Mouse (Mus musculus): ENCODE data around the gene Arhgap33.

The Arhgap33 gene

DNA sequence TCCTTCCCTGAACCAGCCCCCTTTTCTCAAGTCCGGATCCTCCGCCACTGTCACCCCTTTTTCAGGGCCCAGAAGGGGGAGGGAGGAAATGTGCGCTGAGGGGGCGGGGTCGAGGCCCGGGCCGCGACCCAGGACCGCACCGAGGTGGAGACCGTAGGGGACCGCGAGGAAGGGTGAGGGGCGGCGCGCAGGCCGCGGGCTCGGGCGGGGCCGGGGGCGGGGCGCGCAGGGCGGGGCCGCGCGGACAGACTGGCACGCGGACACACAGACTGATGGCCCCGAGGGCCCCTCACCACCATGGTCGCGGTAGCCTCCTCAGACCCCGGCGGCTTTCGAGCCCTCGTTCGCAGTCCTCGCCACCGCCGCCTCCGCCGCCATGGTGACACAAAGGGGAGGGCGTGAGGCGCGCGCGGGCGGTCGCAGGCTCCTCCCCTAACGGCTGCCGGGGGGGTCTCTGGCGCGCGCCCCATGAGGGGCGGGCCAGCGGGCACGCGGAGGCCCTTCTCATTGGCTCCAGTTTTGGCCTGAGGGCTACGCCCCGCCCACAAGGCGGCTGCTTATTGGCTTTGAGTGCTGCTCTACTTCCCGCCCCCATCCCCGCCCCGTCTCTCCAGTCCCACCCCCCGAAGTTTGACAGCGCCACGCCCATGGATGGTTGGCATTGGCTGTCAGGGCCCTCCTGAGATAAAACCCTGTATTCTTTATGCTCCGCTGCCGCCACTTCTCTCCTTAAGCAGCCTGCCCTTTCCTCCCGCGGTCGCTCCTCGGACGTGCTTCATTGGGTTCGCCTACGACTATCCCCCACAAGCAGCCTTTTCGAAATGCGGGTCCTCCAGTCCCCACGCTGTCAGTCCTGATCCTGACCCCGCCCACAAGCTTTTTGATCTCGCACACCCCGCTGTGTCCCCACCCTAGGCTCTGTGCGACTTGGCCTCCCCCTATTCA, at the start of gene Arhgap33:
Gene Arhgap33 (minus strand): TSS at position 428 of the 945 bp plus-strand sequence.
- peak; percentile 94 for DNase-seq (ENCODE audit: low read depth, low spot score)

DNA sequence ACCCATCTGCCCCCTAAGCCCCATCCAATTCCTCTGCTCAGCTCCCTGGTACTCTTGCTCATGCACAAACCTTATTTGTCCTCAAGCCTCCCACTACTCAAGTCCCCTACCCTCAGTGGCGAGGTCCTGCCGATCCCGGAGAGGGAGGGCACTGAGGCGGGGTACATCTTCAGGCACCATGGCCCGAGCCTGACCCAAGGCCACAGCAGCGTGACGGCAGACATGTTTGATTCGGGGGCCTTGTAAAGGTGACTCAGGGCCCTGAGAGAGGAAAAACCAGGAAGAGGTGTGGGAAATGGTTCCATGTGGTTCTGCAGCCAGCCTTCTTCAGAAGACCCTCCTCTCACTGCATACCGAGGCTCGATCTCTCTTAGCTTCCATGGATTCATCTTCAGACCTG, 49.5 kb upstream of the Arhgap33 start:
- no peak for DNase-seq (ENCODE audit: low read depth, low spot score)

DNA sequence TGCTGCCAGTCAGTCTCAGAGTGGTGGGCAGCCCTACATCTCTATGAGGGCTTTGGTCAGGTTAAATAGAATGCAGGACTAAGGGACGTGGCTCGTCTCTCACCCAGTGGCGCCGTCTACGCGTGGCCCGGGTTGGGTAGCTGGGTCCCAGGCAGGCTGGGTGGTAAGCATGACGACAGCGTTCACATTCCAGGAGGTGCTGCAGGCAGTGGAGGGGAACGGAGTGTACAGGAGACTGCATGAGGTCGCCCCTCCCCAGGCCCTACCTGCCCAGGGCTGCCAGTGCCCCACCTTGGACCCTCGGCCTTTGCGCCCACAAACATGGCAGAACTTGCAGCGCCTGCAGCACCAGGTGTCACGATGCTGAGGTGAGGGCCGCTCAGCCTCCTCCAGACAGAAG, 46.7 kb upstream of the Arhgap33 start:
- no peak for DNase-seq (ENCODE audit: low read depth, low spot score)

DNA sequence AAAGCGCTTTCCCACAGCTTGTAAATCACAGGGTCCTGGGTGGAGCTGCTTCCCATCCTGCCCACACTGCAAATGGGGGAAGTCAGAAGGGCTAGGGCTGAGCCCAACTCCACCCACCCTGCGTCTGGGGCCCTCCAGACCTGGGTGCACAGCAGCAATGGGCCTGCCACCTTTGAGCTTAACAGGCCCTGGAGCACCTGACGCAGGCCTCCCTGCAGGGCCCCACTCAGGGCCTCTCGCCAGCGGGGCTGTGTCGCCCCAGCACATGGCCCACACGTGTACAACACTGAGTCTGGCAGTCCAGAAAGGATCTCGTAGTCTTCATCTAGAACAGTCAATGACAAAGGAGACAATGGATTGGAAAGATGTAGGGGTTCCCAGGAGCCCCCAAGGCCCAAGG, 45.1 kb upstream of the Arhgap33 start:
- no peak for DNase-seq (ENCODE audit: low read depth, low spot score)

DNA sequence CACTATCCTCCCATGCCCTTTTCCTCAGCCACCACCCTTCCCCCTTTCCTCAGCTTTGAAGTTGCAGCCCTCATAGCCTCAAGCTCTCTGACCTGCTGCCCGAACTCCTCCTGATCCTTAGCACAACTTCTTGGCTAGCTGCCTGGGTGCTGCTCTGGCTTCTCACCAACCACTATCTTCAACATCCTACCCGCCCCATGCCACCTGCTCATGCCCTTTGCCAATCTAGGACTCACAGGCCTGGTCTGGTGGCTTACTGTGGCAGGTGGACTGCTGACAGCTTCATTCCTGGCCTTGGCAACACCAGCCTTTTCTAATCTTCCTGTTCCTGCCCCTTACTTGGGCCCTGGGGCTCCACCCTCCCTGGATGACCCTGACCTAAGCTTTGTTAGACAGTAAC, 38.1 kb upstream of the Arhgap33 start:
- DNase-seq (ENCODE audit: low read depth, low spot score): no peak

DNA sequence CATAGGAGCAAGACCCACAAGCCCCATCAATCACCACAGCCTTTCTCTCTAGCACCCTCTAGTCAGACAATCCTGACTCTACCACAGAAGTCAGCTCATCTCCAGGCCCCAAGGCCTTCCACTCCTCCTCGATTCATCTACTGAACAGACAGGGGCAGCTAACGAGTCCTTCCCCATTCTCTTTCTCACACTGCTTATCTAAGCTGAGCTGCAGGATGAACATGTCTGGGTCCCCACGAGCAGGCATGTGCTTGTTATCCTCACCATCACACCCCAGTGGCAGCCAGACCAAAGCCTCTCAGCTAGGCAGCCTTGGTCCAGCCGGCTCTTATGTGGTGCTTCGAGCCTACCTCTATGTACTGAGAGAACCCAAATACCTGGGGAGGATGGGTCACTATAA, 37.5 kb upstream of the Arhgap33 start:
- DNase-seq (ENCODE audit: low read depth, low spot score): no peak

DNA sequence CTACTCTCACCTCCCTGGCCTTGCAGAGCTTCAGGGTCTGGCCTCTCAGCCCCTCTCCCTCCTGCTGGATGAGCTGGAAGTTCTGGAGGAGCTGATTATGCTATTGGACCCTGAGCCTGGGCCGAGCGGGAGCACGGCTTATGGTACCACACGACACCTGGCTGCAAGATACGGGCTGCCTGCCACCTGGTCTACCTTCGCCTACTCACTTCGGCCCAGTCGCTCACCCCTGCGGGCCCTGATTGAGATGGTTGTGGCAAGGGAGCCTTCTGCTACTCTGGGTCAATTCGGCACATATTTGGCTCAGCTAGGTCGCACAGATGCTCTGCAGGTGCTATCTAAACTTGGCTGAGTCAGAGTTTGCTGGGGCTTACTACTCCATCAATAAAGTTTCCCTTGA, 32.7 kb upstream of the Arhgap33 start:
- DNase-seq (ENCODE audit: low read depth, low spot score): no peak

DNA sequence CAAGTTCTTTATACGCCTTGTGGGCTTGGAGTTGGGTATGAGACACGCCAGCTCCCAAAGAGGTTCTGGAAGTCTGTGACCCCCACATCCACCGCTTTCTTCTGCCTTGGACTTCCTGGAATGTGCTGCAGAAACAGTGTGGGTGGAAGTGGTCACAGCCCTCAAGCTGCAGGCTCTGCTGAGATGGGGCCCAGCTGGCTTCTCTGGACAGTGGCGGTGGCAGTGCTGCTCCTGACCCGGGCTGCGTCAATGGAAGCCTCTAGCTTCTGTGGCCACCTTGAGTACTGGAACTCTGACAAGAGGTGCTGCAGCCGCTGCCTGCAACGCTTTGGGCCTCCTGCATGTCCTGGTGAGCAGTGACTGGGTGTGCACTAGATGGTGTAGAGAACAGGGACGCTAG, 31.2 kb upstream of the Arhgap33 start:
- DNase-seq (ENCODE audit: low read depth, low spot score): no peak

DNA sequence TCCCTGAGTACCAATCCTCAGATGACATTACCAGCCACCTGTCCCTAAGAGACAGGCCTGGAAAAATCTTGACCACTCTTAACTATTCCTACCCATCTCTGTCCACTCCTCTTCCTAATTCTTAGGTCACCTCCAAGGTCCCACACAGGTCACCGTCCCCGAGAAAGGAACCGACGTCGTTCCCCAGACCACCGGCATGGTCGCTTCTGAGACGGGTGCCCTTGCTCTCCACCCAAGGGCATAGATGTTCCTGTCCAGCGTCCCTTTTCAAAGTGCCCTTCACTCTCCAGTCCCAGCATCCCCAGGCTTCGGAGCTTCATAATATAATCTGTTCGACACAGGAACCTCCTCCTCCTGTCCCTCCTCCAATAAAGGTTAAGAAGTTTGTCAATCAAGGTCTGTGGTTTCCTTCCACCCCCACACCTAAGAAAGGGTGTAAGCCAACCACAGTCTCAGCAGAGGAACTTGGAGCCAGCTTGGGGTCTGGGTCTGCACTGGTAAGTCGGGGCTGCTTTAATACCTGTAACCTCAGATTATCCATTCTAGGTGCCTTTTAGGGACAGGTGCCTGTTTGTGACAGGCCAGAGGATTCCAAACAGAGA, 30.2 kb upstream of the Arhgap33 start, which contains the start of gene Igflr1:
Gene Igflr1 (plus strand): TSS at position 458 of the 602 bp plus-strand sequence.
- DNase-seq (ENCODE audit: low read depth, low spot score): no peak

DNA sequence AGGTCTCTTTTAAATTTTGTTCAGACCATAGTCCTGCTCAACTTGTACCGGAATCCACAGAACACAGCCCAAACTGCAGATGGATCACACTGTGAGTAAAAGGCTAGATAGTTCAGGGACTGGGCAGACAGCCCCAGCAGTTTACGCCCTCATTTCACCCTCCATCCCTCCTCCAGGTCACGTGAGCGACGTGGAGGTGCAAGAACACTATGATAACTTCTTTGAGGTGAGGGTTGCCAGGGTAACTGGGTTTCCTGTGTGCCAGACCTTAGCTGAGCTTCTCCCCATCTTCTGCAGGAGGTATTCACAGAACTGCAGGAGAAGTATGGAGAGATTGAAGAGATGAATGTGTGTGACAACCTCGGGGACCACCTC, 29.0 kb upstream of the Arhgap33 start:
- DNase-seq (ENCODE audit: low read depth, low spot score): no peak

DNA sequence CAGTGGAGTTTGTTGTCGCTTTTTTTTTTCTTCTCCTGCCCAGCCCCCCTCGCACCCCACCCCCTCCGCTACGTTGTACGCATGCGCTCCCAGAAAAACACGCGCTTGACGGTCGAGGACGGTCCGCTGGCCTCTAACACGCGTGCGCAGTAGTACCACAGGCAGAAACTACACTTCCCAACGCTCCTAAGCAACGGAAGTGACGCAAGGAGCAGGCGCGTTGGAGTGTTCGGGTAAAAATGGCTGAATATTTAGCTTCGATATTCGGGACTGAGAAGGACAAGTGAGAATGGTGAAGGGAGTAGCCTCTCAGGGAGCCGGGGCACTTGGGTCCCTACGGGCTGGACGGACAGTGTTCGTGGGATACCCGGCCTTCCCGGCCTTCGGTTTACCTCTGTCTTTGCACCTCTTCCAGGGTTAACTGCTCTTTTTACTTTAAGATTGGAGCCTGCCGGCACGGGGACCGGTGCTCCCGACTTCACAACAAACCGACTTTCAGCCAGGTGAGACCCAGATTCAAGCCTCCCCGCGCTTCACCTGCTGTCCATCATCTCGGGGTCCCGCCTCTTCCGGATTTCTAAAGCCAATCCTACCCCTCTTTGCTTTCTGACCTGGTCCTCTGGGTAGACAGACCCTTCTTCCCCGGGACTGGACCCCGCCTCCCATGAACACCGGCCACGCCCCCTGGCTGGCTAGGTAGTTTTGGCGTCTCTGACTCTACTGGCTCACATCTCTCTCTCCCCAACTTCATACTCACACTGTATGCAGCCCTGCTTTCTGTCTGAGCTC, 28.5 kb upstream of the Arhgap33 start, which contains the start of the genes U2af1l4, Gm49396 and Psenen:
Gene U2af1l4 (plus strand): TSS at position 185 of the 789 bp plus-strand sequence.
Gene Gm49396 (plus strand): TSS at position 228 of the 789 bp plus-strand sequence.
Gene Psenen (minus strand): TSS at position 511 of the 789 bp plus-strand sequence.
- peak; percentile 99 for DNase-seq (ENCODE audit: low read depth, low spot score)

DNA sequence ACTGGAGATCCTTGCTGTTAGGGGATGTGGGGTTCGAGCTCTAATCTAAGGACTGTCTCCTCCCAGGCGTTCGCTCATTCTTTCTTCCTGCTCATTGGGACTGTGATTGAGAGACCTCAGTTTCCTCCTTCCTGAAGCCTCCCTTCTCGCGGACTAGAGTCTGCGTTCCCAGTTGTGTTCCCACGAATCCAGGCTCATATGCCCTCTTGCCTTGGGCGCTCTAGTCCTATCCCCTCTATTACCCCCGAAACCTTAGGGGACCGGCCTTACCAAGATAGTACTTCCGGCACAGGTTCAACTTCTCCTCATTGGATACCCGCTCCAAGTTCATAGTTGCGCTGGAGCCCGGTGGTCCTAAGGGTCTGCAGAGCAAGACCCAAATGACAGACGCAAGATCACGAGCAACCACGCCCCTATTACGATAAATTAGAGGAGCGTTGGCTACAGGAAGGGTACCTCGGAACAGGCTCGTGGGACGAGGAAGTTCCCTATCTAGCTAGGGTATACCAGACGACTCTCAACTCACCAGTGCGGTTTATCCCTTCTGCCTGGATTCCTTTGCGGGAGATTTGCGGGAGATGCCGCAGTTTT, 27.8 kb upstream of the Arhgap33 start:
- DNase-seq (ENCODE audit: low read depth, low spot score): no peak

DNA sequence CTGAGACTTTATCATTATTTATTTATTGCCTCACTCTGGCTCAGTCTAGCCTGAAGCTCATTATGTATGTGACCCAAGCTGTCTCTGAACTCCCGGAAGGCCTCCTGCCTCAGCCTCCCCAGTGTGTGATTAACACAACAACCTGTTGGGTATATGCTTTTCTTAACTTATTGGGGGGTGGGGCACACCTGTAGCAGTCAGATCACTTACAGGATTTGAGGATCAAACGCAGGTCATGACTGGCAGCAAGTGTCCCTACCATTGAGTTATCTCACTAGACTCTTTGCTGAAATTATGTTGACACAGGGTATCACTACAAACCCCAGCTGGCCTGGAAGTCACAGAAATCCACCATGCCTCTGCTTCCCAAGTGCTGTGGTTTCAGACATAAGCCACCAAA, 25.4 kb upstream of the Arhgap33 start:
- no peak for DNase-seq (ENCODE audit: low read depth, low spot score)

DNA sequence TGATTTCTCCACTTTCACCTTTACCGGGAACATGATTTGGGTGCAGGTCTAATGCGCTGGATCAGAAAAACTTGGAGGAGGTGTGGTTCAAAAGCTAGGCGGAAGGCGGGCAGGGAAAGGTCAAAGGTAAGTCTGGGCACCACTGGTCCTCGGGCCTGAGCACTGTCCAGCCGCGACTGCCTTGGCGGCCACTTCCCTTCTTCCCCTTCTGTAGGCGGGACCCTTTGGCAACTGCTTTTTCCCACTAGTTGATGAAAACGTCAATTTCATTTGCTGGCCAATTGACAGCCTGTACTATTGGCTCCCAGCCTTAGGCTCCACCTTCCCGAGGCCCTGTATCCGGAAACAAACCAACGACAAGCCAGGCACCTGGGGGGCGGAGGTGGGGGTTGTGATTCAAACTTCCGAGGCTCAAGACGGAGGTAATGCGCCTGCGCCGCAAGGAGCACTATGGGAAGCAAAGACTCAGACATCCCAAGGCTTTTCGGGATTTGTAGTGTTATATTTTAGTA, 24.6 kb upstream of the Arhgap33 start, which contains the start of gene Lin37:
Gene Lin37 (minus strand): TSS at position 396 of the 512 bp plus-strand sequence.
- DNase-seq (ENCODE audit: low read depth, low spot score): peak; percentile 95

DNA sequence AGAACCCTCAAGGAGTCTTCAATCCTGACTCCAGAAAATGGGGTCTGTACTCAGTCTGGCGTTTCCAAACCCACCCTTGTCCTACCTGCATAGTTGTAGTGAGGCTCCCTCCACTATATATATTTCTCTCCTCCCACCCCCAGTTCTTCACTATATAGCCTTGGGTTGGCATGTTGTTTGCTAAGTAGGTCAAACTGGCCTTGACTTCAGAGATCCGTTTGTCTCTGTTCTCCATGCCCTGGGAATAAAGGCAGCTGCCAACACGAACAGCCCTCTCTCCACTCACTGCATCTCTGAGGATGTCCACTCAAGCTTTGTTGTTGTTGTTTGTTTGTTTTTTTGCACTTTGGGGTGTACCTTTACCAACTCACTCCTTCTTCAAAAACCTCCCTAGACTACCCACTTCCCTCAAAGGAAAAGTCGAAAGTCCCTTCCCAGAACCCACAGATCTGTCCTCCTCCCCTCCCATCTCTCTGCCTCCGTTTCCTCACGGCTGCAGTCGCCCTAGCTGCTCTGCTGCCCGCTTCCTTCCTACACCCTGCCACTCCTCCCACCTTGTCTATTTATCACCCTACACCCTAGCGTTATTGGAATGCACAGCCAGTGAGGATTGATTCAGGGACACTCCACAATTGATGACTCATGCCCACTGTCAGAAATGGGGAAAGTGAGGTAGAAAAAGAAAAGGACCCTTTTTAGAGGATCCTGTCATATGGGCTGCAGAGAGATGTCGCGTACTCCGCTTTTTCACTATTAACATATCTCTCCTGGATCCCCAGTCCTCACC, 24.0 kb upstream of the Arhgap33 start:
- no peak for DNase-seq (ENCODE audit: low read depth, low spot score)

DNA sequence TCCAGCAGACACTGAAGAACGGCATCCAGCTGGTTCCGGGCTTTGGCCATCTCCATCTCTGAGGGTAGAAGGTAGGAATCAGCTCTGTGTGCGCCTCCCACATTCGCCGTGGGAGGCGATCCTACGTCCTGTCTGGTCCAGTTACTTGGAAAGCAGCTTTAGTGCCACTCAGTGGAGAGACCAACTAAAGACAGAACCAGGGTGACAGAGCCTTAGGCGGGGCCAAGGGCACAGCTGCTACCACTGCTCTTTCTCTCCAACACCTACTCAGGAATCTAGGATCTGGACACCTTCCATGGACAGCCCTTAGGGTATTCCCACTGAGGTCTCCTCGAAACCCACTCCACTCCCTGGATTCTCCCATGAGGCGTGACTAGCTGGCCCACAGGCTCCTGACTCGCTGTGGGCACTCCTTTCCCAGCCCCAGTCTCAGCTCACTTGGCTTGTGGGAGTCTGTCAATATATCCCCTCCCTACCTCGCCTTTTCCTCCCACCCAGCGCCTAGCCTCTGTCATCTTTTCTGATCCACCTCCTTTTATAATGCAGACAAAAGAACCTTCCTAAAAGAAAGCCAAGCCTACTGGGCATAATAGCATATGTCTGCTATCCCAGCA, 23.1 kb upstream of the Arhgap33 start:
- no peak for DNase-seq (ENCODE audit: low read depth, low spot score)

DNA sequence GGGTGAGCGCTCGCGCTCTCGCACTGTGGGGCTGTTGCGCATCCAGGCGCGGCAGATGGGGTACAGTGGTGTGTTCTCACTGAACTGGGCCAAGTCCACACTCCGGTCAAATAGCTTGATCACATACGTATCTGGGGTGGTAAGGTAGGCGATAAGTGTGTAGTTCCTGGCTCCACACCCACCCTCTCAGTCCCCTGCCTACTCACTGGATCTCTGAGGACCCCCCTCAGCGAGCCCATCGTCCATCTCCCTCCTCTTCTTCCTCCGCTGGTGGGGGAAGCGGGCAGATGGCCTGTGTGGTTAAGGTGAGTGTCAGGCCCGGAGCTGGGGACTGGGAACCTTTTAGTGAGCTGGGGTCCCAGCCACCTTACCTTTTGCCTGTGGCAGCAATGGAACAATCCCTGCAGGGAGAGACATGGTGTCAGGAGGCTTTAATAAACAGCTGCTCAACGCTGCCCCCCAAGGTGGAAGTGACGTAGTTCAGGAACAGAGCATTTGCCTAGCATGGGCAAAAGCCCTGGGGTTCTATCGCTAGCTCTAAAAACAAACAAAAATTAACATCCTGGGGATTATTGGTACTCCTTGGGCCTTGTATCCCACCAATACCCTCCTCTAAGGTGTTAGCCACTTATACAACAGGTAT, 22.2 kb upstream of the Arhgap33 start:
- DNase-seq (ENCODE audit: low read depth, low spot score): no peak

DNA sequence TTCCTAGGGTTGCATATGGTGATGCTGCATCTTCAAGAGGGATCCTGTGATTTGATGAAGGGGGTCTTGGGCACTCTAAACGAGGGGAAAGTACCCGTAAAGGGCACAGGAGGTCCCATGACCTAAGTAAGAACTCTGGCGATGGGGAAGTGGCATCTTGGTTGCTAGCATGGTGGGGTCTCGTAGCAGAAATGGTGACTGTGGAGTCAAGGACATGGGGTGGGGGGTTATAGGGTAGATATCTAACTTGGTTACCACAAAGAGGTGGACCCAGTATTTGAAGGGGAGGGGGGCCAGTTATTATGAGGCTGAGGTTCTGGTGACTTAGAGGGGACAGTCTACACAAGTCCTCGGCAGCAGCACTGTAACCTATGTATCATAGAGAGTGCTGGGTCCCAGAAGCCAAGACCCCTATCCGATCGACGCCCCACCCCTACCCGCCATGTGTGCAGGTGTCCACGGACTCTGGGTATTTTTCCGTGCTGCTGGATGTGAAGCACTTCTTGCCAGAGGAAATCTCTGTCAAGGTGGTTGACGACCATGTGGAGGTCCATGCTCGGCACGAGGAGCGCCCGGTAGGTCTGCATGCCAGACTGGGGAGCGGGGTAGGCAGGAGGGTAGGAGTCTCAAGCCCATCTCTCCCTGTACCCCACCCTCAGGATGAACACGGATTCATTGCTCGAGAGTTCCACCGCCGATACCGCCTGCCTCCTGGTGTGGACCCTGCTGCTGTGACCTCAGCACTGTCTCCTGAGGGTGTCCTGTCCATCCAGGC, 19.1 kb upstream of the Arhgap33 start:
- DNase-seq (ENCODE audit: low read depth, low spot score): no peak
